Mouse (Mus musculus): Measurements from ENCODE around the gene Rer1. TPM values are rescaled to one million over a fixed set of nuclear protein-coding genes. Genes with fewer than 3 reads are reported as not detected.

Rer1 gene
- polyA plus RNA-seq, 1 experiment from 2014 or later = 136 TPM

DNA sequence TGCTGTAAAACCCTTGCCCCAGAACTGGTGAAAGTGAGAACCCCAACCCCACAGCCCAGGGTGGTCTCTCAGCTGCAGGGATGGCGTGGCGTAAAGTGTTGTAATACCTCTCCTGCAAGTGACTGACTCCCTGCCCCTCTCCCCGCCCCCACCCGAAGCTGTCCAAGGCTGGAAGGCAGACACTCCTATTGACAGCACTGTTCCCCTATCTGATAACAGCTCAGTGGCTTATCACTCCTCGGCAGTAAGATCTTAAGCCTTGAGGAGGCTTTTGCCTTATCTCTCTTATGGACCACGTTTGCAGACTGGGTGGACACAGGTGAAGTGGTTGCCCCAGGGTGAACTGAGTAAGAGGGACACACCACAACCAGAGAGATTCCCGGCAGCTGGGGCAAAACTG is 39.1 kb upstream of the Rer1 start:
- H3K4me1 ChIP-seq (replicated peaks) = peaks cover 68% of the 10 kb centered on the region
- no peaks in the 10 kb centered on the region for H3K36me3 ChIP-seq
- no peak overlapping the region for H3K9ac ChIP-seq
- no peak overlapping the region for H3K27ac ChIP-seq (replicated peaks)
- no peak overlapping the region for H3K4me3 ChIP-seq
- ATAC-seq (ENCODE audit: low read depth) = no peak
- no peaks in the 10 kb centered on the region for H3K27me3 ChIP-seq
- H3K4me2 ChIP-seq = no peak overlapping the region
- H3K9me3 ChIP-seq = no peaks in the 10 kb centered on the region
- 52% methylated on average over 7 of the region's 7 CpGs for WGBS

DNA sequence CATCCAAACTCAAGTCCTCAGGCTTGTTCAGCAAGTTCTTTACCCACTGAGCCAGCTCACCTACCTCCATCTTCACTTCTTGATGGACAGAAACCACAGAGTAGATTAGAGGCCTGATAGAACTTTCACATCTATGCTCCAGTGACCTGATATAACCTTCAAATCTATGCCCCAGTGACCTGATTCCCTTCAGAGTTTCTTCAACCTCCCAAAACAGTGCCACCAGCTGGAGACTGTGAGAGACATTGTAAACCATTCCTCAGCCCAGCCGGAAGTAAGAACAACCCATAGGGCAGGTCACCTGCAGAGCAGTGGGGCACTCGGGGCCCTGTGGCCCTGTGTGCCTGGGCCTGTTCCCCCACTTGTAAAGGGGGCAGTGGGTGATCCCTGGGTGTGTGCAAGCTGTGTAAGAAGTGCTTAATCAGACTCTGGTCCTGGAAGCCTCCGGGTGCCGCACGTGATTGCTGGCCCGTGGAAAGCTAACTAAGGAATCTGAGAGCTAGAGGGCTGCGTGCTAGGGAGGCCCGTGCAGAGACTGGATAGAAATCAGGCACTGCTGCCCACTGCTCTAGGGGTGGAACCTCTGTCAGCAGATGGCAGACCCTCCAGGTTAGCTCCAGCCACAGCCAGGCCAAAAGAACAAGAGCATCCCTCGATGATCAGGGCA is 37.8 kb upstream of the Rer1 start:
- ATAC-seq (ENCODE audit: low read depth) = no peak
- Histone ChIP-seq H3K27ac (replicated peaks) (0 out of 2 replicates have a peak overlapping the region, but pooled peaks have one; percentile 7), H3K36me3 (no peaks in the 10 kb centered on the region), H3K4me2 (no peak overlapping the region), H3K4me1 (replicated peaks) (peaks cover 57% of the 10 kb centered on the region), H3K27me3 (no peaks in the 10 kb centered on the region), H3K9ac (no peak overlapping the region), H3K9me3 (no peaks in the 10 kb centered on the region), H3K4me3 (no peak overlapping the region)
- WGBS = 81% methylated on average over 9 of the region's 9 CpGs

DNA sequence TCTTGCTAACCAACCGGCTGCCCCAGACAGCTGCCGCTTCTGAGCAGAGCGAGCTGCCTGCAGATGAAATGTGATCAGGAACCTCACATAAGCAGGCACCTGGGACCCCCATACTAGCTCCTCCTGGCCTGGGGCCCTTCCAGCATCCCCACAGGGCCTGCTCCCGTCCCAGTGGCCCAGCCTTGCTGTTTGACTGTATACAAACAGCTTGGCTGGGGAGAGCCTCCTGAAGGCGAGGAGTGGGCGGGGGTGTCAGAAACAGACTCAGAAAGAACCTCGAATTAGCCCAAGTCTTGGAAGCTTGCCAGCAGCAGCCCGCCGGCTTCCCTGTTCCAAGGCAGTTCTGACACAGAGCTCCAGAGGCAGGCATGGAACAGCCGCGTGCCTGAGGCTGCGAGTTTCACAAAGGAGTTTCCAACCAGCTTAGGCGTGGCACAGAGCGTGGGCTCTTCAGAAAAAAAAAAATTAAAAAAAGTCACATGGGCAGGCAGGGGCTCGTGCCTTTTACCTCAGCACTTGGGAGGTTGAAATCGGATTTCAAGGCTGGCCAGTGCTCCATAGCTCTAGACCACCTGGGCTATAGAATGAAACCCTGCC is 36.4 kb upstream of the Rer1 start:
- Histone ChIP-seq H3K27me3 (no peaks in the 10 kb centered on the region), H3K4me3 (0 out of 2 replicates have a peak overlapping the region, but pooled peaks have one; percentile 3), H3K36me3 (no peaks in the 10 kb centered on the region), H3K9me3 (no peaks in the 10 kb centered on the region), H3K4me2 (peak overlapping the region; percentile 16; the same call in 1 of the 2 replicates), H3K4me1 (replicated peaks) (peaks cover 70% of the 10 kb centered on the region), H3K9ac (peak overlapping the region; percentile 22; the same call in 1 of the 2 replicates), H3K27ac (replicated peaks) (peak overlapping the region; percentile 83)
- 20% methylated on average over 16 of the region's 16 CpGs for WGBS
- ATAC-seq (ENCODE audit: low read depth) = peak; percentile 70

DNA sequence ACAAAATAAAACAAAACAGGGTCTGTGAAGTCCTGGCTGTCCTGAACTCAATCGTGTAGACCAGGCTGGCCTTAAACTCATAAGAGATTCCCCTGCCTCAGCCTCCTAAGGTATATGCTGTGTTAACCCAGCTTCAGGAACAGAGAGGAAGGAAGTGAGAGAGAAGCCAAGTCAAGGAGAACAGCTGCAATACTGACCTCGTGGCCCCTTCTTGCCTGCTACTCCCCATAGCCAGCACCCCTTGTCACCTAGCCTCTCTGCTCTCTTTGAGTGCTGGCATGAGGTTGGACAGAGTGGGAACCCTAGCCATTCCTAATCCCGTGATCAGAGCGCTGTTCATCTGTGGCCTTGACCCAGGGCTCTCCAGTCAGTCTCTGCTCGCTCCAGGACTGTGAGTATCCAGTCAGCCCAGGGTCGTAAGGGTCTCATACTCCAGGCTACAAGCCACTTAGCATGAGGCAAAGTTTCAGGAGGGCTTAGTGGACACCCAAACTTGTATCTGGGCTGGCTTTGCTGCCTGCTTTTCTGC is 35.8 kb upstream of the Rer1 start:
- H3K4me2 ChIP-seq = peak overlapping the region; percentile 16; the same call in 1 of the 2 replicates
- H3K4me3 ChIP-seq = 0 out of 2 replicates have a peak overlapping the region, but pooled peaks have one; percentile 3
- no peaks in the 10 kb centered on the region for H3K27me3 ChIP-seq
- peak overlapping the region; percentile 22; the same call in 1 of the 2 replicates for H3K9ac ChIP-seq
- no peaks in the 10 kb centered on the region for H3K9me3 ChIP-seq
- H3K4me1 ChIP-seq (replicated peaks) = peaks cover 70% of the 10 kb centered on the region
- peak overlapping the region; percentile 83 for H3K27ac ChIP-seq (replicated peaks)
- H3K36me3 ChIP-seq = no peaks in the 10 kb centered on the region
- WGBS = 86% methylated on average over 6 of the region's 6 CpGs
- no peak for ATAC-seq (ENCODE audit: low read depth)

DNA sequence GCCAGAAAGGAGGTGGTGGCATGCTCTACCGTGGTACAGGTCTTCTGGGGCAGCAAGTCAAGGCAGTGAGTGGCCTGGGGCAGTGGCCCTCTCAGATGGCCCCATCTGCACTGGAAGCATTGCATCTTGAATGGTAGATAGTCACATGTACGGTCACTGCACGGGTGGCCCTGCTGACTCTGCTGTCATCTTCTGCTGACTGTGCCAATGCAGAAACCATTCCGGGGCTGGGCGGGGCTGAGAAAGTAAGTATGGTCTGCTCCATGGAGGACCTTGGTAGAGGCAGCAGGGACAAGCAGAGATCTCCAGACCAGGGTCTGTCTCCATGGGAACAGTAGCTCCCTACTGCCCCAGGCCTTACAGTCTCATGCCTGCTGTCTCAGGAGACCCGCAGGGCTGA is 35.0 kb upstream of the Rer1 start:
- ATAC-seq (ENCODE audit: low read depth) = no peak
- no peak overlapping the region for H3K9ac ChIP-seq
- no peaks in the 10 kb centered on the region for H3K36me3 ChIP-seq
- H3K4me1 ChIP-seq (replicated peaks) = peaks cover 65% of the 10 kb centered on the region
- no peaks in the 10 kb centered on the region for H3K27me3 ChIP-seq
- no peaks in the 10 kb centered on the region for H3K9me3 ChIP-seq
- 88% methylated on average over 6 of the region's 6 CpGs for WGBS
- no peak overlapping the region for H3K4me2 ChIP-seq
- H3K27ac ChIP-seq (replicated peaks) = no peak overlapping the region
- H3K4me3 ChIP-seq = no peak overlapping the region

DNA sequence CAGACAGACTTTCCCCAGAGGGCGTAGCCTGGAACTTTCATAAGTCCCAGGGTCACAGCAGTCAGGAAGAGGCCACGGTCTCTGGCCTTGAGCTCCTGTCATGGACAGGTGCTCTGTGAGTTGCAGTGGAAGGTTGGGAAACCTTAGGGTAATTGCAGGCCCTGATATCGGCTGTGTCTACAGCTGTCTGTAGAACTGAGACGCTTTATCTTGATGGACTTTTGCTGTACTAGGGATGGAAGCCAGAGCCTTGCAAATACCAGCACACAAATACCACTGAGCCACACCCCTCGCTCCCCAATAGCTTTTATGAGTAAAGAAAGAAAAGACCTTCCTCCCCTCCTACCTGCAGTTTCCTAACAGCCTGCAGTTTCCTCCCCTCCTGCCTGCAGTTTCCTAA is 34.4 kb upstream of the Rer1 start:
- Histone ChIP-seq H3K4me2 (no peak overlapping the region), H3K9ac (no peak overlapping the region), H3K27ac (replicated peaks) (no peak overlapping the region), H3K36me3 (no peaks in the 10 kb centered on the region), H3K4me1 (replicated peaks) (peaks cover 65% of the 10 kb centered on the region), H3K4me3 (no peak overlapping the region), H3K27me3 (no peaks in the 10 kb centered on the region), H3K9me3 (no peaks in the 10 kb centered on the region)
- WGBS = 77% methylated on average over 5 of the region's 5 CpGs
- no peak for ATAC-seq (ENCODE audit: low read depth)

DNA sequence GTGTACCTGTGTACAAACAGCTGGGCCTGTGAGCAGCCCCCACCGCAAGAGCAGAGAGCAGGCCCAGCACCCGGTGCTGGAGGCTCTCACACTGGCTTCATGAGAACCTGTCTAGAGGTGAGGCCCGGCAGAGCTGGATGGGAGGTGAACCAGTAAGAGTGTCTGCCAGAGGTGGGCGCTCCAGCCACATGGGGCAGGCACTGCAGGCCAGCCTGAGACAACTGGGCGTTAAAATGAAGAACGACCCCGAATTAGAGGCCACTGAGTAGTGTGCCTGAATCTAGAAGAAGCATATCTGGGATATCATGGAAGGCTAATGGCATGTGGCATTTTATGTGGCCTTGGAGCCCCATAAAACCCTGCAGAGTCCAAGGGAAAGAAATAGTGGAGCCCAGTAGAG is 33.9 kb upstream of the Rer1 start:
- no peak overlapping the region for H3K27ac ChIP-seq (replicated peaks)
- ATAC-seq (ENCODE audit: low read depth) = no peak
- H3K27me3 ChIP-seq = no peaks in the 10 kb centered on the region
- 78% methylated on average over 7 of the region's 7 CpGs for WGBS
- H3K4me1 ChIP-seq (replicated peaks) = peaks cover 60% of the 10 kb centered on the region
- H3K9me3 ChIP-seq = no peaks in the 10 kb centered on the region
- no peak overlapping the region for H3K4me2 ChIP-seq
- no peak overlapping the region for H3K4me3 ChIP-seq
- H3K9ac ChIP-seq = no peak overlapping the region
- no peaks in the 10 kb centered on the region for H3K36me3 ChIP-seq

DNA sequence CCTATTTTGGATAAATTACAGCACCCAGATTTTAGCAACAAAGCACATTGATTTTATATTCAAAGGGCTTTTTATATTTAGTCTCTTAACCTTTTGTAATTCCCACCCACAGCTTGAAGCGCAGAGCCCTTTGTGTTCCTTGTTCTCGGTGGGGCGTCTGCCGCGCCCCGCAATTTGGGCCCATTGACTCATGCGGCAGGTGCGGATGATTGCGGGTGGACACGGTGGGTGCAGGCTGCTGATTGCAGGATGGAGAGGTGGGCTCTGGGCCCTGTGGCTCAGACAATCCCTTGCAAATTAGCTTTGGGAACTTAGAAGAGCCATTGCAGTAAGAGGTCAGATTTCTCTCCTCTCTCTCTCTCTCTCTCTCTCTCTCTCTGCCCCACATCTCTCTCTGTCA is 32.1 kb upstream of the Rer1 start:
- H3K4me2 ChIP-seq = no peak overlapping the region
- ATAC-seq (ENCODE audit: low read depth) = no peak
- H3K27ac ChIP-seq (replicated peaks) = no peak overlapping the region
- no peaks in the 10 kb centered on the region for H3K9me3 ChIP-seq
- H3K27me3 ChIP-seq = no peaks in the 10 kb centered on the region
- 18% methylated on average over 10 of the region's 10 CpGs for WGBS
- peaks cover 54% of the 10 kb centered on the region for H3K4me1 ChIP-seq (replicated peaks)
- H3K9ac ChIP-seq = peak overlapping the region; percentile 47
- no peak overlapping the region for H3K4me3 ChIP-seq
- H3K36me3 ChIP-seq = no peaks in the 10 kb centered on the region

DNA sequence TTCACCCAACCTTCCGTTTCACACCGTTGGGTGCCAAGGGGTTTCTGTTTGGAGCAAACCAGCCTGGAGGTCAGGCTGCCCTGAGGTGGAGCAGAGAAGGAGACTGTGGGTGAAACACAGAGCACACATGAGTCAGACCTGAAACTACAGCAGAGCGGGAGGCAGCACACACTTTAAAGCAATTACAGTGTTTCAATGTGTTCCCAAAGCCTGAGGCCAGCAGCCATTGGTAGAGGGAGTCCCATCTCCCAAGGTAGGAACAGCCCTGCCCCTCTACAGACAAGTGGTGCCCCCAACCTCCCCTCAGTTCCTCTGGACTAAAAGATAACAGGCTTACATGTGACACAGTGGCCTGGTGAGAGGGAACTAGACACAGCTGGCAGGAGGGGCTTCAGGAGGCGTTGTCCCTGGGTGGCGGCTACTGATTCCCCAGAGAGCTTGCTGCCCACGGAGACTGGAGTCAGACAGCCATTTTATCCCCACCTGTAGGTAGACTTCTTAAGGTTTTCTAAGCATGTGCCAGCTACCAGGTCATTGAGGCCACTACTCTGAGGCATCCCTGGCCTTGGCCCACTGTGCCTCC is 31.3 kb upstream of the Rer1 start:
- H3K27me3 ChIP-seq = no peaks in the 10 kb centered on the region
- no peak overlapping the region for H3K4me3 ChIP-seq
- no peak for ATAC-seq (ENCODE audit: low read depth)
- no peak overlapping the region for H3K27ac ChIP-seq (replicated peaks)
- 75% methylated on average over 6 of the region's 6 CpGs for WGBS
- H3K9ac ChIP-seq = no peak overlapping the region
- H3K9me3 ChIP-seq = no peaks in the 10 kb centered on the region
- H3K4me1 ChIP-seq (replicated peaks) = peaks cover 46% of the 10 kb centered on the region
- no peak overlapping the region for H3K4me2 ChIP-seq
- H3K36me3 ChIP-seq = no peaks in the 10 kb centered on the region

DNA sequence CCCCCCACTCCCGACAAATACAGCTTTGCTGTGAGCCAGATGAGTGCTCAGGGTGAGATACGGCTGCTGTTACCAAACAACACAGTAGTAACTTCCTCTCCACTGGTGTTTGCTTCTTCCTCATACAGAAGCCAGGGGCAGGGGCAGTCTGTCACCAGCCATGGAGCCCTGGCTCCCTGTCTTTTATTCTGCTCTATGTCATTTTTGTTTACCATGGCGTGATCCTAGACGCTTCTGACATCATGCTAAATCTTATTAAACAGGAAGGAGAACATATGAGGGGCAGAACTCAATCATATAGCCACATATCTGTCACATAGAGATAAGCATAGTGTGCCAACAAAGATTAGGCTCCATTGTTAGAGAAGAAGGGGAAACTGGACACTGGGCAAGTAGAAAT is 30.4 kb upstream of the Rer1 start:
- Histone ChIP-seq H3K4me1 (replicated peaks) (peaks cover 39% of the 10 kb centered on the region), H3K9me3 (no peaks in the 10 kb centered on the region), H3K9ac (no peak overlapping the region), H3K27me3 (no peaks in the 10 kb centered on the region), H3K4me2 (no peak overlapping the region), H3K27ac (replicated peaks) (no peak overlapping the region), H3K36me3 (no peaks in the 10 kb centered on the region), H3K4me3 (no peak overlapping the region)
- WGBS = 72% methylated on average over 4 of the region's 4 CpGs
- ATAC-seq (ENCODE audit: low read depth) = no peak

DNA sequence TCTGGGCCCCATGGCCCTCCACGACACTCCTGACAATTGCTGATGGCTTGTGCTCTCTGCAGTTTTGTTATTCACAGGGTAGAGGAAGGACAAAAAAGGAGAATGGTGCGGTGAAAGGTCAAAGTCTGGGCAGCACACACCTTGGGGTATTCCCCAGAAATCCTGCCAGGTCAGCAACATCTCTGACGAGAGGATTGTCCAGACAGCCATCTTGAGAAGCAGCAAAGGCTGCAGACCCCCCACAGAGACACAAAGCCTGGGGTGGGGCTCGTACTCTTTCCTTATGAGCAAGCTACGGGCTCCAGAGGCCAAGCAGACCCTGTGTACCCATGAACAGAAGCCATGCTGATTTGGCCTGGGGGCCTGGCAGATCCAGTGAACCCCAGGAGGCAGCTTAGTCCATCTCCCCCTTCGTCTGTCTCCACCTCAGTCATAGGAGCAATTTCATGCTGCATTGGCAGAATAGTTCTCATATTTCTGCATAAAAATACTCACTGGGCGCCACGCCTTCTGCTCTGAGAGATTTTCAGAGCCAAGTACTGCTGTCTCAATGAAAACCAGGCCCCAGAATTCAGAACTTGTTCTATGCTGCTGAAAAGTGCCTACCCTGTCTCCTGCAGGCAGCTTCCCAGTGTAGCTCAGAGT is 27.7 kb upstream of the Rer1 start:
- Histone ChIP-seq H3K36me3 (no peaks in the 10 kb centered on the region), H3K9me3 (no peaks in the 10 kb centered on the region), H3K27me3 (no peaks in the 10 kb centered on the region), H3K4me1 (replicated peaks) (peaks cover 24% of the 10 kb centered on the region), H3K4me2 (no peak overlapping the region), H3K4me3 (no peak overlapping the region), H3K27ac (replicated peaks) (0 out of 2 replicates have a peak overlapping the region, but pooled peaks have one; percentile 3), H3K9ac (0 out of 2 replicates have a peak overlapping the region, but pooled peaks have one; percentile 38)
- no peak for ATAC-seq (ENCODE audit: low read depth)
- 64% methylated on average over 8 of the region's 8 CpGs for WGBS

DNA sequence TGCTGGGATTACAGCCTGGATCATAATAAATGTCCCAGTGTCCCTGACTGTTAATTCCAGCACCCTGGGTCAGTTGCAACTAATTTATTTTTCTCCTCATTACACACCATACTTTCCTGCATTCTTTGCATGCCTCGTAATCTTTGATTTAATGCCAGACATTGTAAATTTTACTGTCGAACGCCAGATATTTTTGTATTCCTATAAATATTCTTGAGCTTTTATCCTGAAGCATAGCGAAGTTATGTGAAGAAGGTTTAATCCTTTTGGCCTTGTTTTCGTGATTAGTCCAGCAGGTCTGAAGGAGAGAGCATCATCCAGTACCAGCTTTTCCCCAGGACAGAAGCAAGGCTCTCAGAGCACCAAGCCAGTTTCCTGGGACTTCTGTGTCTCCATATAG is 23.3 kb upstream of the Rer1 start:
- Histone ChIP-seq H3K4me2 (no peak overlapping the region), H3K27me3 (no peaks in the 10 kb centered on the region), H3K4me1 (replicated peaks) (peaks cover 6% of the 10 kb centered on the region; the same call in 1 of the 2 replicates), H3K4me3 (no peak overlapping the region), H3K9ac (no peak overlapping the region), H3K27ac (replicated peaks) (no peak overlapping the region), H3K36me3 (no peaks in the 10 kb centered on the region), H3K9me3 (no peaks in the 10 kb centered on the region)
- no peak for ATAC-seq (ENCODE audit: low read depth)
- 72% methylated on average over 5 of the region's 5 CpGs for WGBS
